Mouse (Mus musculus) cerebellum, adult 9-10 months (tissue): Measurements from ENCODE around the gene Rnls.
"Not testable (repeated sequence)": the region's sequence is repeated elsewhere in the genome, so short reads cannot be mapped to it uniquely, and the experiment has no call there.

ENCODE experiments used
- DNase-seq: peaks from one replicate; pipeline ENCODE4 v3.0.0; 2022

The Rnls gene

DNA sequence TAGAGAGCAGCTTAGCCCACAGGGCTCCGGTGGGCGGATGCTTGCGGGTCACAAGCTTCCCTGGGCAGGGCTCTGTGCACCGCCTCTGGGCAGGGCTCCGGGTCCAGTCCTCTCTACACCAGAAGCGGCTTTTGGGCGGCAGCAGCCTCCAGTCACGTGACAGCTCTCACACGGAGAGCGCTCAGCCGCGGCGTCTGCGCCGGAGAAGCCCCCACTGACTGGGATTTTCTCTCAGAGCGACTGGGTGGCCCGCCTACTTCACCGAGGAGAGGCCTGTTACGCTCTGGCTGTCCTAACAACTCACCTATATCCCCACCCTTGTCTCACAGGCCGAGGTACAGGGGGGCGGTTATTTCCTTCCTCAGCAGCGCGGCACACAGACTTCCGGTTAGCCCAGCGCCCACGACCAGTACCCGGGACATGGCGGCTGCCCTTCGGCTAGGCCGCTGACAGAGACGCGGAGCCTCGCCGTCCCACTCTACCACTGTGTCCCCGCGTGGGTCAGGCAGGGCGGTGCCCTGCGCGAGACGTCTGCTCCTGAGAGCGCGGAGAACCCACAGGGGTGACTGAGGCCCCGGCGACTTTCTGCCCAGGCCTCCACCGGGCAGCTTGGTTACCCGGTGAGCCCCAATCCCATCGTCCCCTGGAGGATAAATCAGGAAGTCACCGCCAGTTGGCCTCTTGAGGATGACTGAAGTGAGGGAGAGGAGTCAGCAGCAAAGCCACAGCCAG is at the start of gene Rnls:
Gene Rnls (minus strand): TSS at position 645 of the 732 bp plus-strand sequence.
- peak; percentile 88 for DNase-seq

DNA sequence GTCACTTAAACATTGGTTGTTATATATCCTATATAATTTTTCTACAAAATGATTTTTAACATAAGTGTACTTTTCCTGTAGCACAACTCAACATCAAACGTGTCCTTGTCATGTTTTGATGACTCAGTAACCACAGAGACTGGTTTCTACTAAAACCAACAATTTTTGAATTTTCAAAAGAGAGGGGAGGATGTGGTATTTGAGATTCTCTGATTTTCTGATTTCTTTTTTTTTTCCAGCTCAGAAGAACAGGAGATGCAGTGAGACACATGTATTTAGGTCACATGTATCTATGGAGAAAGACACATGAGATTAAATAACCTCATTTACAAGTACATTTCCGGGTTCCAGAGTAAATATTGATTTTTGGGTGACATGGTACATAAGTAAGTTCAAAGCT is 37.4 kb upstream of the Rnls start:
- no peak for DNase-seq

DNA sequence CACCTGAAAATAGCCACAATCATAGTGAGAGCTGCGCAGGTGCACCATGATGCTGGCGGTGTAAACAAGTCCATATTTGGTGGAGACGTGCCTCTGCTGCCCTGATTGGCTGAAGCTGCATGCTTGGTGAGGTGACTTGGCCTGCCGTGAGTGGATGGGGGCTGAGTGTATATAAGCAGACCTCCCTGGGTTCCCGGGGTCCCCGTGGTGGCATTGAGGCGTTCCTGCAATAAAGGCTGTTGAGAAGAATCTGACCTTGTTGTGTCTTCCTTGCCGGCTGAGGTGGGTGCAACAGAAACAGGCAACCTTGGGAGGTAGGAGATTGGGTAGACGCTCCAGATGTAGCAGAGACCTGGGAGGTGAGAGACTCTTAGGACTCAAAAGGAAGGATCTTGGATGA is 27.3 kb upstream of the Rnls start:
- not testable (repeated sequence) for DNase-seq

- DNase-seq, result no peak
These were observed 11.3 kb downstream of the Rnls start for GRCm38 (mm10) chr19:33380825-33381224.

- peak; percentile 69 for DNase-seq
These were observed 11.7 kb downstream of the Rnls start for GRCm38 (mm10) chr19:33380386-33380785.

- DNase-seq, result no peak
These were observed 23.3 kb downstream of the Rnls start for GRCm38 (mm10) chr19:33368808-33369207.

GRCm38 (mm10) chr19:33366661-33367060 is 25.4 kb downstream of the Rnls start:
- DNase-seq, result peak; percentile 74

DNA sequence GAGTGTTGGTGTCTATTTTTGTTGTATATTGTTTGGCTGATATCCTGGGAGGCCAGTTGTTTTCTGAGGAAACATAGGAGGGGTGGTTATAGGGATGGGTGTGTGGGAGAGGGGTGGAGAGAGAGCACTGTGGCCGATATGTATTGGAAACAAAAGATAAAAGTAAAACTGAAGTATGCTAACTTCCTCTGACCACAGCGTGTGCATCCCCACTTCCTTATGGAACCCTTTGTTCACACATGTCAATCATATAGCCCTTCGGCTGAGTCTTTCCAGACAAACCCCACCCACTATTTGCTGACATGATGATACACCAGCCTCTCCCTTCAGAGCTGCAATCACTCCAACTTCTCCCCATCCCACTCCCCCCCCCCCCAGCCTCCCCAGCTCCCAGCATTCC is 35.1 kb downstream of the Rnls start:
- DNase-seq, result no peak

GRCm38 (mm10) chr19:33340119-33340518 is 52.0 kb downstream of the Rnls start:
- DNase-seq, result no peak

DNA sequence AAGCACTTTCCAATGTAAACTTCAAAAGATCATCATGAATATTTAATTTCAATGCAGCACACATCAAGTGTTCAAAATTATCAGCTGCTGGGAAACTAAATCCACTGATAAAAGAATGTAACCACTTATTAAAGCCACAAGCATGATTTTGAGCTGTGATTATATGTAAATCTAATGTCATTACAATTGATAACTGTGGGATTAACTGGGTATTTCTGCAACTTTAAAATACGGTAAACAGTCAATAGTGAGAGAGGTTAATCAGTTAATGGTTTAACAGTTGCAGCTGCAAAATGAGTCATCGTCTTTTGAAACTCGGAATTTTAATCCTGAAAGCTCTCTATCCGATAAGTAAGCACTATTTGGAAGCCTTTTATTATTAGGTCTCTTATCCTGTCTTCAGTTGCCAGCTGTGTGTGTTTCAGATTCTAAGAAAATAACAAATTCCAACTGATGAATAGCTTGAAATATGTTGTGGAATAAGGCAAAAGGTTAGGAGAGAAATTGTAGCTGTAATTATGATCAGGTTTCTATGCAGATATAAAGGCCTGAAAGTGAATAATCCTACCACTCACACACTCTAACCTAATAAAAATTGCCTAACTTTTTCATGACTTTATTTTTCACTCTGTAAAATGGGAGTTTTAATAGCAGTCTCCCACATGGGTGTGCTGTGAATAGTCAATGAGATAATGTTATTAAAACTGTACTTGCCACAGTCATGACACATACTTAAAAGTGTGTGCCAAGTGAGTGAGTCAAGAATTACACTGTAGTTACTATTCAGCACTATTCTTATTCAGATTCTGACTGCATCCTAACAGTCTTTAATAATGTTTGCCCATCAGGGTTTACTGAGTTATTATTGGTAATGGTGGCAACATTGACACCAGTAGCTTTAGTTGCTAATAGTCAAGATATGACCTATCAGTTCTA is 65.1 kb downstream of the Rnls start:
- DNase-seq, result no peak

DNA sequence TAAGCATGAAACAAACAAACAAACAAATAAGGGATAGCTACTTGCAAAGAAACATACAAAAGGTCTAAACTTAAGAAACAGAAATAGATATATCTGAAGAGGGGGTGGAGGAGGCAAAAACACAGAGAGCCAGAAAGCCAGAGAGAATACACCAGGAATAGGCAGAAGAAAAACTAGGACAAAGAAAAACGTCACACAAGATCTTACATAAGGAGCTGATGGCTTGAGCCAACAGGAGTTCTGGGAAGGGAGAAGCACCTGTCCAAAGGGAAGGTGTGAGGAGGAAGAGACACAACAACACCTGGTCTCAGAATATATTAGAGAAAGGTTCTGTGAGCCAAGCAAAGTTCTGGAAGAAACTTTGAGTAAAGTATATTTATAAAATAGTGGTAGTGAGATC is 73.3 kb downstream of the Rnls start:
- no peak for DNase-seq

- no peak for DNase-seq
These were observed 75.0 kb downstream of the Rnls start for GRCm38 (mm10) chr19:33317130-33317529.

- DNase-seq, result no peak
These were observed 92.3 kb downstream of the Rnls start for GRCm38 (mm10) chr19:33299726-33300292.

DNA sequence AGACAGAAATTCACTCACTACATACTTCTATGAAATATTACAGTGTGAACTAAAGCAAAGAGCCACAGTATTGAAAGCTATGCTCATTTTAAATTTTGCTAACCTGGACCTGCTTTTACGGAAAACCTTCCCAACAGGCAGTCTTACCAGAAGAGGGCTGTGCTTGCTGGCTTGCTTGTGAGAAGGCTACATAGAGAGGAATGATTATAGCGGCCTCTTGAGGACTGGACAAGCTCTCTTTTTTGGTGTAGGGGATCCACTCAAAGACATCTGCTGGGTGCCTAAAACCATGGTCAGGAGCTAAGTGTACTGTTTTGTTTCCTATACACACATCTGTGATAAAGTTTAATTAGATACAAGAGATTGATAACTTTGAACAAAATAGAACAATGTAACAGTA is 95.8 kb downstream of the Rnls start:
- DNase-seq, result no peak

DNA sequence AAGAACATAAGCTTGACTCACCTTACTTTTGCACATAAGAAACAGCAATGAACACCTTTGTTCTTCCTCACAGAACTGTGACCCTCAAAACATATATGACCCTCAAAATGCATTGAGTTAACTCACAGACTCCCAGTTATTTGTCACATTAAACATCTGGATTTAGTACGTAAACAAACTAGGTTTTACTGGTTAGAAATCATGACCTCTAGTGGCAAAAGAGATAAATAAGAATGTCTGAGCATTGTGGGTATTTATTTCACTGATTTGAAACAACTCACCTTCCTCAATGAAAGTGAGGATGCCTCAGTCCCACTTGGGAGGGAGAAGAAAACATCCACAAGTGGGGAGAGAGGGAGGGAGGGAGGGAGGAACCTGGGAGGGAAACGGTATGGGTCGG is 109.1 kb downstream of the Rnls start:
- DNase-seq, result no peak

GRCm38 (mm10) chr19:33276421-33276820 is 115.7 kb downstream of the Rnls start:
- DNase-seq, result no peak

- no peak for DNase-seq
These were observed 118.4 kb downstream of the Rnls start for GRCm38 (mm10) chr19:33273676-33274075.

GRCm38 (mm10) chr19:33271571-33271970 is 120.5 kb downstream of the Rnls start:
- DNase-seq, result no peak

DNA sequence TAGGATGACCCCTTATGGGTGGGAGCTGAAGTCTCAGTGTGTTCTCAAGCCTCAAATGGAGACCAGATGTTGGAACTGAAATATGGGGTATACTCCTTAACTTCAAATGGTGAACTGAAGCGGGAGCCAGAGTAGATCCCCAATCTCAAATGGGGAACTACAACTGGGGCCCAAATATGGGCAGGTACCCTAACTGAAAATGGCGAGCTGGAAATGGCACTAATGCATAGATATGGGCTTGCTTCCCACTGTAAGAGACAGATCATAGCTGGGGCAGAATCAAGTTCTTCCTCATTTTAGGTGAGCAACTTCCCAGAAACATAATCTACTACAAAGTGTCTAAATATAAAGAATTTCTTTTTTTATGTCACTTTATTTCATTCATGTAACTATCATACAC is 121.9 kb downstream of the Rnls start:
- DNase-seq, result no peak

GRCm38 (mm10) chr19:33268044-33268443 is 124.1 kb downstream of the Rnls start:
- DNase-seq, result no peak

- DNase-seq, result no peak
These were observed 126.8 kb downstream of the Rnls start for GRCm38 (mm10) chr19:33265245-33265644.

DNA sequence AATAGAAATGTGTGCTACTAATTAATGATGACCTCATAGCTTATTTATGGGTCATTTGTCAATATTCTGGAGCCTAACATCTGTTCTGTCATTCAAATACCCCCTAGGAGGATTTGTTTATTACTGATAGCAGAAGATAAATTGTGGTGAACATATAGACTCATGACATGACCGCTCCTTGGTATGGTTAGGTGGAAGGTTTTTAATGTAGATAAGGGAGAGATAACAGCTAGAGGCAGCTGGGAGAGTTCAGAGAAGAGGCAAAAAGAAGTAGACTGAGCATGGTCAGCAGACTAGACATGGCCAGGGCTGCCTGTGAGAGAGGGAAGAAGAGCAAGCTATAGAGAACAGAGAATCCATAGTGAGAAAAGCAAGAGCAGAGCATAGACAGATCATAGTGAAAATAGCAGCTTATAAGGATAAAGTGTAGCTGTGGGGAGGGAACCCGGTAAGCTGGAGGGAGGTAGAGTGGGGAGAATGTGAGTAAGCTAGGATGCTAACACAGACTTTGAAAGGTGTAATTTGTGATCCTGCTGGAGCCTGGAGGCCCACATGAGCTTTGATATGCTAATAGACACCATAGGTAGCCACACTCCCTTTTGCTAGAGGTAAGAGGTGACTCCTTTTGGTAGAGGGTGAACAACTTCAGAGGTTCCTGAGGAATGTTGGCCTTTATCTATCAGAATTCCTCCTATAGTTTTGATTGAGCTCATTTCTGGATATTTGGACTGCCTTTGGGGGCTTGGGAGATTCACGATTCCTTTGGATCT is 127.7 kb downstream of the Rnls start:
- no peak for DNase-seq

DNA sequence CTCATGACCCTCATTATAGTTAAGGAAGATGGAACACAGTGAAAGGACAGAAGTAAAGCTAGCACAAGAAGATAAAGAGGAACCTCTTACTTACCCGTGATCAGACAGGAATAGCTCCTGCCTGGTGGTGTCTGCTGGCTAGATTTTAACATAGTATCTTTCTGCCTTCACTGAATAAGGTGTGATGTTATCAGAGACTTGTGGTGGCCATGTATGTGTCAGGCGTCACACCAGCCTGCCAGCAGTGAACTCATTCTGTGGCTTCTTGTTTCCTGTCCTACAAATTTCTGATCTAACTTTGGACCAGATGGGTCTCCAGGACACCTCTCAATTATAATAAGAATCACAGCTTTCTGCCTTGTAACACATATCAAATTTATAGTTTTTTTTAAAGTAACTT is 129.7 kb downstream of the Rnls start:
- no peak for DNase-seq
